Mouse (Mus musculus): ENCODE results near the gene Shox2. TPM values are rescaled to one million over a fixed set of nuclear protein-coding genes. Genes with fewer than 3 reads are reported as not detected.

Gene Shox2
- total and polyA plus RNA-seq, 3 experiments = 1.1 to 1.7 (median 1.3) TPM

DNA sequence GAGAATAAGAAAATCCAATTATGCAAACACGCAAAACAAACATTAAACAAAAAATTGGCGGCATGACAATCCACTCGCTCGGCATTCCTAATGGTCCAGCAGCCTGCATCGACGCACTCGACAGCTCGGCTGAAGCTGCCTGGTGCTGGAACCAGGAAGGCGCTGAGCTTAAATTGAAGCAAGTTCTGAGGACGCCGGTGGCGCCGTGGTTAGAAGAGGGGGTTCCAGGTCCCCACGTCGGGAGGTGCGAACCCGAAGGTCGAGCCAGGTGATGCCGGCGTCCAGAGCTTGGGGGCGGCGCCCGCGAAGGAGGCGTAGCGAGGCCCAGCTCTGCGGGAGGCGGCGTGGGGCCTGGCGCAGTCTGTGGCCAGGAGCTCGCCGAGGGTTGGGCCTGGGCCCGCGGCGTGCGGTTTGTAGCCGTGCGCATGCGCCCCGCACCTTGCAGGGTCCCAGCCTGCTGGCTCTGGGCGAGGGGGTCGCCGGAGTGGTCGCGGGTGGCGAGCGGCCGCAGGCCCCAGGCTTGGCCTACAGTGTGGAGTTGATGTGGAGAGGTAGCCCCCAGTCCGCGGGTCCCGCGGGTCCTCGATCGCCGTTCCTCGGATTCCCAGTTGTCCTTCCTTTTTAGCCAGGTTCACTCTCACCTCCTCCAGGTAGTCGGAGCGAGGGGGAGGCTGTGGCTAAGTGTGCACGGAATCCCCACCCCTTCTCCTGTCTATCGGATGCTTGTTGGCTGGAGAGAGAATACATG, 4.1 kb upstream of the Shox2 start (continued):
- no peak for TF ChIP-seq USF1 (IDR thresholded peaks at IDR 0.05; ENCODE audit: low read depth, low read length)
- no peak for TF ChIP-seq JUND (conservative IDR thresholded peaks at IDR 0.05; ENCODE audit: low read depth, low read length)
- TF ChIP-seq JUN (IDR thresholded peaks at IDR 0.05; ENCODE audit: insufficient read depth, low read depth, low read length) = no peak
- TF ChIP-seq POLR2A (IDR thresholded peaks at IDR 0.05; ENCODE audit: low read depth, low read length) = peak; percentile 78
- no peak for TF ChIP-seq SMC3 (IDR thresholded peaks at IDR 0.05; ENCODE audit: low read depth, low read length)
- no peak for TF ChIP-seq ZC3H11A (IDR thresholded peaks at IDR 0.05; ENCODE audit: low read depth, low read length)
- no peak for TF ChIP-seq UBTF (IDR thresholded peaks at IDR 0.05; ENCODE audit: low read depth, low read length)
- no peak for TF ChIP-seq ETS1 (conservative IDR thresholded peaks at IDR 0.05; ENCODE audit: low read depth, low read length)
- TF ChIP-seq ELF1 (IDR thresholded peaks at IDR 0.05; ENCODE audit: low read depth, low read length) = peak; percentile 96
- no peak for TF ChIP-seq RAD21 (IDR thresholded peaks at IDR 0.05; ENCODE audit: low read depth, low read length)

GRCm38 (mm10) chr3:66983481-66983880, 1.9 kb upstream of the Shox2 start:
- Histone ChIP-seq H3K79me2 (replicated peaks; ENCODE audit: control insufficient read depth, extremely low read depth, insufficient read depth, poor library complexity, severe bottlenecking) (peaks cover 22% of the 10 kb centered on the region), H3K9ac (ENCODE audit: insufficient read depth, low read depth) (no peak overlapping the region; the same call in 1 of the 2 replicates), H3K27me3 (replicated peaks) (peaks cover 21% of the 10 kb centered on the region), H3K36me3 (replicated peaks in 1 of 2; ENCODE audit: control insufficient read depth in 1 of 2, insufficient read depth in 1 of 2, low read length in 1 of 2) (no peaks in the 10 kb centered on the region), H3K4me2 (ENCODE audit: insufficient read depth, low read depth, poor library complexity, severe bottlenecking) (no peak overlapping the region), H3K4me3 (replicated peaks in 1 of 3; ENCODE audit: low read depth in 2 of 3, low read length in 2 of 3, poor library complexity in 1 of 3) (peak overlapping the region in 1 of 3 experiments; percentile 84), H3K4me1 (ENCODE audit: control insufficient read depth in 1 of 2, insufficient read depth in 2 of 2) (peaks cover 0 to 17% of the 10 kb centered on the region in 2 experiments; a peak in 2 of 4 replicates), H3K27ac (ENCODE audit: insufficient read depth, low read depth) (no peak overlapping the region), H3K9me3 (replicated peaks; ENCODE audit: low read length) (peaks cover 11% of the 10 kb centered on the region)
- in situ Hi-C loops (cut with MboI; ENCODE audit: low pct_ligation_motif_present, low pct_unique_long_range_greater_than_20kb, low sequenced_read_pairs) (loop anchor here (25.0 kb wide), 1 partner anchor 354 kb away; no protein-coding TSS in a partner anchor), dilution Hi-C loops (cut with MboI; ENCODE audit: extremely low pct_ligation_motif_present, extremely low pct_unique_long_range_greater_than_20kb, low sequenced_read_pairs) (no loop called here)
- DNase-seq (ENCODE audit: extremely low read depth) = no peak
- TF ChIP-seq SIN3A (IDR thresholded peaks at IDR 0.05; ENCODE audit: low read length) = peak; percentile 45; the same call in 1 of the 2 replicates
- no peak for TF ChIP-seq CHD2 (IDR thresholded peaks at IDR 0.05; ENCODE audit: low read length)

- H3K79me2 ChIP-seq (replicated peaks; ENCODE audit: control insufficient read depth, extremely low read depth, insufficient read depth, poor library complexity, severe bottlenecking) = peaks cover 14% of the 10 kb centered on the region
- dilution Hi-C loops (cut with MboI; ENCODE audit: extremely low pct_ligation_motif_present, extremely low pct_unique_long_range_greater_than_20kb, low sequenced_read_pairs) (no loop called here), in situ Hi-C loops (cut with MboI; ENCODE audit: low pct_ligation_motif_present, low pct_unique_long_range_greater_than_20kb, low sequenced_read_pairs) (loop anchor here (25.0 kb wide), 1 partner anchor 355 kb away; no protein-coding TSS in a partner anchor)
- H3K9ac ChIP-seq (ENCODE audit: insufficient read depth, low read depth) = peak overlapping the region; percentile 56
- H3K36me3 ChIP-seq (replicated peaks in 1 of 2; ENCODE audit: control insufficient read depth in 1 of 2, insufficient read depth in 1 of 2, low read length in 1 of 2) = no peaks in the 10 kb centered on the region
- H3K9me3 ChIP-seq (replicated peaks; ENCODE audit: low read length) = peaks cover 12% of the 10 kb centered on the region
- peak; percentile 41 for DNase-seq (ENCODE audit: extremely low read depth)
- peaks cover 21% of the 10 kb centered on the region for H3K27me3 ChIP-seq (replicated peaks)
- H3K4me1 ChIP-seq (ENCODE audit: control insufficient read depth in 1 of 2, insufficient read depth in 2 of 2) = peaks cover 0 to 11% of the 10 kb centered on the region in 2 experiments; a peak in 2 of 4 replicates
- peak overlapping the region; percentile 62 for H3K27ac ChIP-seq (ENCODE audit: insufficient read depth, low read depth)
- peak overlapping the region; percentile 70 for H3K4me2 ChIP-seq (ENCODE audit: insufficient read depth, low read depth, poor library complexity, severe bottlenecking)
- peak overlapping the region; percentile 53 to 84 (median 79) for H3K4me3 ChIP-seq (replicated peaks in 1 of 3; ENCODE audit: low read depth in 2 of 3, low read length in 2 of 3, poor library complexity in 1 of 3)
- TF ChIP-seq SIN3A (IDR thresholded peaks at IDR 0.05; ENCODE audit: low read length) (peak; percentile 56; the same call in 1 of the 2 replicates), UBTF (IDR thresholded peaks at IDR 0.05; ENCODE audit: low read depth, low read length) (peak; percentile 57; the same call in 1 of the 2 replicates), BHLHE40 (IDR thresholded peaks at IDR 0.05; ENCODE audit: low read depth, low read length) (0 out of 2 replicates have a peak, but pooled peaks have one; percentile 6), ZKSCAN1 (IDR thresholded peaks at IDR 0.05; ENCODE audit: borderline replicate concordance, low read depth, low read length) (no peak), RAD21 (IDR thresholded peaks at IDR 0.05; ENCODE audit: low read depth, low read length) (no peak)
Measured at GRCm38 (mm10) chr3:66982181-66982911, 775 bp upstream of the Shox2 start.
